Comparison of ENCODE assay signal across 19 mouse cellular contexts in the genomic region with DNA sequence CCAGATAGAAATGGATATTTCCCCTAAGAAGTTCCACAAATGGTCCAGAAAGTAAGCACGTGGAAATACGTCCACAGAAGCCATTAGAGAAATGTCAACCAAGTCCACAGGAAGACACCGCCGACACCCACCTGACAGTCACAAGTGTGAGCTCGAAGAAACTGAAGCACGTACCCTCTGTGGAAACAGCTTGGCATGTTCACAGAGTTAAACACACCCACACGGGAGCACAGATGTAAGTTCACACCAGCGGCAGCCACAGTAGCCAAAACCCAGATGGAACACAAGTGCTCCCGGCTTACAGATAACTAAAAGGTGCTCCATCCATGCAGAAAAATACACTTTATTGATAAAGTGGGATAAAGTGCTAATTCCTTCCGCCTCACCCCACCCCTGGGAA. TPM values are rescaled to one million over a fixed set of nuclear protein-coding genes. Genes with fewer than 3 reads are reported as not detected.
"Had no signal": no experiment of that assay in that cellular context is flagged by ENCODE, and none has a peak within 500 bp of the region (broad histone marks: within the 10 kb centered on the region; RNA-seq: fewer than 3 reads in every experiment).

No protein-coding gene starts in this region.

- H3K36me3 ChIP-seq: midbrain, embryonic 10.5 days; midbrain, embryonic 12.5 days; neural tube, embryonic 13.5 days; neural tube, embryonic 15.5 days had no signal

- H3K4me2 ChIP-seq: lung, embryonic 14.5 days; midbrain, embryonic 12.5 days; neural tube, embryonic 13.5 days; neural tube, embryonic 15.5 days had no signal

- H3K4me3 ChIP-seq: midbrain, embryonic 10.5 days; midbrain, embryonic 12.5 days; myocyte; neural tube, embryonic 13.5 days; neural tube, embryonic 15.5 days had no signal

- H3K4me1 ChIP-seq: midbrain, embryonic 10.5 days; midbrain, embryonic 12.5 days; neural tube, embryonic 13.5 days; neural tube, embryonic 15.5 days had no signal

- H3K27ac ChIP-seq: liver, embryonic 14.5 days; midbrain, embryonic 10.5 days; midbrain, embryonic 12.5 days; neural tube, embryonic 13.5 days; neural tube, embryonic 15.5 days had no signal

- DNase-seq: lung, adult 18-20 months; lung, embryonic 14.5 days; lung, postnatal 10 days; lung, postnatal 4 days; midbrain, embryonic 14.5 days; retina, postnatal 1 day; right cerebral cortex, postnatal 25 days; right cerebral cortex, postnatal 4 days; spleen, adult 18-20 months; thymus, adult 2 months; thymus, postnatal 14 days; thymus, postnatal 36 days had no signal

- H3K27me3 ChIP-seq: midbrain, embryonic 12.5 days; neural tube, embryonic 13.5 days; neural tube, embryonic 15.5 days had no signal

- H3K9me3 ChIP-seq: midbrain, embryonic 10.5 days; midbrain, embryonic 12.5 days; neural tube, embryonic 13.5 days; neural tube, embryonic 15.5 days had no signal

- H3K9ac ChIP-seq: liver, embryonic 14.5 days; lung, embryonic 14.5 days; midbrain, embryonic 12.5 days; neural tube, embryonic 13.5 days; neural tube, embryonic 15.5 days had no signal

- ATAC-seq: midbrain, embryonic 16.5 days had no signal

RNA-seq across cellular contexts. Expression of gene Trpm2, which starts 43.0 kb away (rescaled TPM):
- polyA plus RNA-seq: myocyte had no signal
